Mouse (Mus musculus): Measurements from ENCODE around the gene Megf8. TPM values are rescaled to one million over a fixed set of nuclear protein-coding genes. Genes with fewer than 3 reads are reported as not detected.

Megf8 gene
- polyA plus RNA-seq, 1 experiment from 2014 or later, result 22.3 TPM

DNA sequence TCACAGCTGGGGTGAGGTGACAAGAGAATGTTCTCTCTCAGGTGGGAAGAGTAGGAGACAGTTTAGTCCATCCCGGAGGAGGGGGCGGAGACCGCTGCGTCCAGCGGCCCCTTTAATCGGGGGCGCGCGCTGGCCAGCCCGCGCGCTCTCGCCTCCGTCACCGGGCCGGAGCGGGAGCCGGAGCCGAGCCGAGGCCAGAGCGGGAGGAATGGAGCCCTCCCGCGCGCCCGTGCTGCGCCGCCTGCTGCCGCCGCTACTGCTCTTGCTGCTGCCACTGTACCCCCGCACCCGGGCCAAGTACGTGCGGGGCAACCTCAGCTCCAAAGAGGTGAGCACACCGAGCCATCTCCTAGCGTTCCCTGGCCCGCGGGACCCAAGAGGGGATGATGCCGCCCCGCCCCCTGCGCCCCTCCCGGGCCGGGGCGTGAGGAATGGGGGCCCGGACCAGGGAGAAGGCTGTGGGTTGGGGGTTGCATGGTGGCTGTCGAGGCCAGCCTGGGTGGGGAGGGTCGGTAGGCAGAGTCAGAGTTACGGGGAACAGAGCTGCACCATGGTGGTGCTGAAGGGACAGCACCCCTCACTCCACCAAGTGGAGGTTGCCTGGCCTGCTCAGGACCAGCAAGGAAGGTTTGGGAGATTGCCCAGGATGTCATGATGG is 10.9 kb upstream of the Megf8 start, which contains the start of gene Tmem145:
TSS of gene Tmem145 (plus strand) at position 151 of the 658 bp plus-strand sequence.
- peak; percentile 74 for ATAC-seq (replicated peaks)
- WGBS, result 0% methylated on average over 46 of the region's 47 CpGs
- H3K36me3 ChIP-seq, result no peaks in the 10 kb centered on the region
- H3K27ac ChIP-seq (replicated peaks), result peak within 1 kb of the TSS; percentile 82
- H3K4me3 ChIP-seq, result peak within 1 kb of the TSS; percentile 81
- H3K4me1 ChIP-seq, result peaks cover 12% of the 10 kb centered on the region
- H3K4me2 ChIP-seq (replicated peaks), result peak within 1 kb of the TSS; percentile 91
- H3K9ac ChIP-seq (replicated peaks), result peak within 1 kb of the TSS; percentile 87
- peaks cover 1% of the 10 kb centered on the region; the same call in 1 of the 2 replicates for H3K27me3 ChIP-seq
- no peaks in the 10 kb centered on the region for H3K9me3 ChIP-seq

DNA sequence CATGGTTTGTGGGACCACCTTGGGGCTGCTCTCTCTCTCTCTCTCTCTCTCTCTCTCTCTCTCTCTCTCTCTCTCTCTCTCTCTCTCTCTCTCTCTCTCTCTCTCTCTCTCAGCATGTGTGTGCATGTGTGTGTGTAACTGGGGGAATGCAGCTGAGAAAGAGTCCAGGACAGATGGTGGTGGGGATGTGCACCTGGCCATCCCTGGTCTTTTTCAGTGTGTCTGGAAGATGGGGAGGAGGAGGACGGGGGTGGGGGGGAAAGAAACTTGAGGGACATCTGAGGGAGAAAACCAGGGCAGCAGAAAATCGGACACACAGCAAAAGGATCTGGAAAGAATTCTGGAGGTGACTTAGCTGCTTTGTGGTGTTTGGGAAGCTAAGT is 10.4 kb upstream of the Megf8 start:
- Histone ChIP-seq H3K9me3 (no peaks in the 10 kb centered on the region), H3K27ac (replicated peaks) (peak overlapping the region; percentile 82), H3K36me3 (no peaks in the 10 kb centered on the region), H3K9ac (replicated peaks) (peak overlapping the region; percentile 87; the same call in 1 of the 2 replicates), H3K27me3 (peaks cover 6% of the 10 kb centered on the region; the same call in 1 of the 2 replicates), H3K4me2 (replicated peaks) (peak overlapping the region; percentile 91), H3K4me3 (peak overlapping the region; percentile 81), H3K4me1 (peaks cover 12% of the 10 kb centered on the region)
- ATAC-seq (replicated peaks), result 0 out of 2 replicates have a peak, but pooled peaks have one; percentile 23
- 44% methylated on average over 2 of the region's 2 CpGs for WGBS

DNA sequence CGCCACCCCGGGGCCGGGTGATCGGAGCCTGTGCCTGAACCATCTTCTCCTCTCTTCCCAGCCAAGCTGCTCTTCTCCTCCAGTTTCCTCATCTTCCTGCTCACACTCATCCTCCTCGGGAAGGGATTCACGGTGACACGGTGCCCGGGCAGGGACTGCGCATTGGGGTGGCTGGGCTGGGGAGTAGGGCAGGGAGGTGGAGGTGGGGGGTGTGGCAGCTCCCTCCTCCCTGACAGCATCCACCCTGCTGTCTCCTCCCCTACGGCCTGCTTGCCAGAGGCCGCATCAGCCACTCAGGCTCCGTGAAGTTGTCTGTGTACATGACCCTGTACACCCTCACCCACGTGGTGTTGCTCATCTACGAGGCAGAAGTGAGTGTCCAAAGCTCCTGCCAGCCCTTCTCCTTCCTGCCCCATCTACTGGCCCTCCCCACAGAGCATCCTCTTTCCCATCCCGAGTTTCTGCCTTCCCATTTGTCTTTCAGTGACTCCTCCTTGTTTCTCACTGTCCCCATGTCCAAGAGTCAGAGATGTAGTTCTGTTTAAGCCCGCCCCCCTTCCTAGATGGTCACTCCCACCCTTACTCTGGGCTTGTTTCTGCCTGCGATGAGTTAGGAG is 8.2 kb upstream of the Megf8 start:
- ATAC-seq (replicated peaks), result no peak
- no peaks in the 10 kb centered on the region for H3K9me3 ChIP-seq
- H3K36me3 ChIP-seq, result no peaks in the 10 kb centered on the region
- 71% methylated on average over 17 of the region's 17 CpGs for WGBS
- H3K27me3 ChIP-seq, result peaks cover 27% of the 10 kb centered on the region
- H3K9ac ChIP-seq (replicated peaks), result no peak overlapping the region
- no peak overlapping the region for H3K27ac ChIP-seq (replicated peaks)
- peaks cover 12% of the 10 kb centered on the region for H3K4me1 ChIP-seq
- H3K4me3 ChIP-seq, result no peak overlapping the region
- no peak overlapping the region for H3K4me2 ChIP-seq (replicated peaks)

DNA sequence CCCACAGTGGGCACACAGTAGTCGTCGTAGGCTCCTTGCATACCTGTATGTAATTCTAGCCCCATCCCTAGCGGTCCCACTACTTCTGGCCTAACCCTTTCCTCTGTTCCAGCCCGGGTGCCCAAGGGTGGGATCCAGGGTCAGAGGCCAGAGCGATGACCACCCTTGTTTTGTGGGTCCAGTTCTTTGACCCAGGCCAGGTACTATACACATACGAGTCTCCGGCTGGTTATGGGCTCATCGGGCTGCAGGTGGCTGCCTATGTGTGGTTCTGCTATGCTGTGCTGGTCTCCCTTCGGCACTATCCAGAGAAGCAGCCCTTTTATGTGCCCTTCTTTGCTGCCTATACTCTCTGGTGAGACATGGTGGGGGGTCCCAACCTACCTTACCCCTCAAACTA is 7.5 kb upstream of the Megf8 start:
- no peak for ATAC-seq (replicated peaks)
- Histone ChIP-seq H3K27me3 (peaks cover 33% of the 10 kb centered on the region), H3K4me3 (no peak overlapping the region), H3K4me2 (replicated peaks) (no peak overlapping the region), H3K27ac (replicated peaks) (no peak overlapping the region), H3K4me1 (peaks cover 13% of the 10 kb centered on the region), H3K9me3 (no peaks in the 10 kb centered on the region), H3K36me3 (no peaks in the 10 kb centered on the region), H3K9ac (replicated peaks) (no peak overlapping the region)
- 88% methylated on average over 9 of the region's 9 CpGs for WGBS

DNA sequence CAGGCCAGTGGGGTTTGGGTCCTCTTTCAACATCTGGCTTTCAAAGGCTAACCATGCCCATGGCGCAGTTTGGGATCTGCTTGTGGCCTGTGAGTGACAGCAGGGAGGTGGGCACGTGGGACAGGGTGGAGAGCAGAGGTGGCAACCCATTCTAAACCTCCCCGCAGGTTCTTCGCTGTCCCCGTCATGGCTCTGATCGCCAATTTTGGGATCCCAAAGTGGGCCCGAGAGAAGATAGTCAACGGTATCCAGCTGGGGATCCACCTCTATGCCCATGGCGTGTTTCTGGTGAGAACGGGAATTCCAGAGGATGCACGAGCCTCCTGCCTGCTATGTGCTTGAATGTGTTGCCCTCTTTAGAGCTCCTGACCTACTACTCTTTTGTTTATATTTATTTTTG is 5.8 kb upstream of the Megf8 start:
- Histone ChIP-seq H3K27ac (replicated peaks) (no peak overlapping the region), H3K4me3 (no peak overlapping the region), H3K4me1 (peaks cover 21% of the 10 kb centered on the region), H3K9ac (replicated peaks) (no peak overlapping the region), H3K9me3 (no peaks in the 10 kb centered on the region), H3K4me2 (replicated peaks) (no peak overlapping the region), H3K27me3 (peaks cover 42% of the 10 kb centered on the region), H3K36me3 (no peaks in the 10 kb centered on the region)
- ATAC-seq (replicated peaks), result no peak
- WGBS, result 80% methylated on average over 11 of the region's 11 CpGs

DNA sequence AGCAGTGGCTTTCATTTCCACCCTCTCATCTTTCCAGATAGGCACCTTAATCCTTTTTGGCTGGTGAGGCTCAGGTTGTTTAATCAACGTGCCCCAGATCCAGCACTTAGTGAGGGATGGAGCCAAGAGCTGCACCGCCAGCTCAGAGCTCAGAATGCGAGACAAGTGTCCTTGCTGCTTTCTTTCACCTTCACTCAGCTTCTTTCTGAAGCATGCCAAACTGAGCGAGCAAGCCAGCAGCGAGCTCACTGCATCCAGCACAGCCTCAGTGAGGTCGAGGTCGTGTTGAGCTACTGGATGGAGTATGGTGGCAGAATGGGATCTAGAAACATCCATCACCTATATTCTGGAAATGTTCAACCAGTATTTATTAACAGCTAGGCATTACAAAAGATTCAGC is 3.6 kb upstream of the Megf8 start:
- Histone ChIP-seq H3K27me3 (peaks cover 42% of the 10 kb centered on the region), H3K9me3 (no peaks in the 10 kb centered on the region), H3K4me3 (no peak overlapping the region), H3K9ac (replicated peaks) (no peak overlapping the region), H3K36me3 (no peaks in the 10 kb centered on the region), H3K27ac (replicated peaks) (no peak overlapping the region), H3K4me1 (peaks cover 29% of the 10 kb centered on the region), H3K4me2 (replicated peaks) (no peak overlapping the region)
- 35% methylated on average over 7 of the region's 7 CpGs for WGBS
- no peak for ATAC-seq (replicated peaks)

DNA sequence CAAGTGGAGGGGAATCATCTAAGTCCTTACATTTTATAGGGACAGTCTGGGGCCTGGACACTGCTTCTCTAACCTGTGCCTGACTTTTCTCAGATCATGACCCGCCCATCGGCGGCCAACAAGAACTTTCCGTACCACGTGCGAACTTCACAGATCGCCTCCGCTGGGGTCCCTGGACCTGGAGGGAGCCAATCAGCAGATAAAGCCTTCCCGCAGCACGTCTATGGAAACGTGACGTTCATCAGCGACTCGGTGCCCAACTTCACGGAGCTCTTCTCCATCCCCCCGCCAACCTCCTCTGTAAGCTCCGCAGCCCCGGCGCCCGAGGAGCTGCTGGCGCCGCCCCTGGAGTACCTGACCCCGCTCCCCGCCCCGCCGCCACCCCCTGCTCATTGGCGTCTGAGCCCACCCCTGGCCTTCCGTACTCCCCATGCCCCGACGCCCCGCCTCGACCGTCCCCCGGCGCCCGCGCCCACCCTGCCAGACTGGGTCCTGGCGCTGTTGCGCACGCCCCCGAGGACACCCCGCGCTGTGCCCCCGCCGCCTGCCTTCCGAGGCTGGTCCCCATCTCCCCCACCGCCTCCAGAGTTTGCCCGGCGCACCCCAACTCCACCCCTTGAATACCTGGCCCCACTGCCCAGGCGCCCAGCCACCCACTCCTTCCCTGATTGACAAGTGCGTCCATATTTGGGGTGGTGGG is 2.2 kb upstream of the Megf8 start:
- 2% methylated on average over 40 of the region's 51 CpGs for WGBS
- H3K9ac ChIP-seq (replicated peaks), result peak overlapping the region; percentile 37

DNA sequence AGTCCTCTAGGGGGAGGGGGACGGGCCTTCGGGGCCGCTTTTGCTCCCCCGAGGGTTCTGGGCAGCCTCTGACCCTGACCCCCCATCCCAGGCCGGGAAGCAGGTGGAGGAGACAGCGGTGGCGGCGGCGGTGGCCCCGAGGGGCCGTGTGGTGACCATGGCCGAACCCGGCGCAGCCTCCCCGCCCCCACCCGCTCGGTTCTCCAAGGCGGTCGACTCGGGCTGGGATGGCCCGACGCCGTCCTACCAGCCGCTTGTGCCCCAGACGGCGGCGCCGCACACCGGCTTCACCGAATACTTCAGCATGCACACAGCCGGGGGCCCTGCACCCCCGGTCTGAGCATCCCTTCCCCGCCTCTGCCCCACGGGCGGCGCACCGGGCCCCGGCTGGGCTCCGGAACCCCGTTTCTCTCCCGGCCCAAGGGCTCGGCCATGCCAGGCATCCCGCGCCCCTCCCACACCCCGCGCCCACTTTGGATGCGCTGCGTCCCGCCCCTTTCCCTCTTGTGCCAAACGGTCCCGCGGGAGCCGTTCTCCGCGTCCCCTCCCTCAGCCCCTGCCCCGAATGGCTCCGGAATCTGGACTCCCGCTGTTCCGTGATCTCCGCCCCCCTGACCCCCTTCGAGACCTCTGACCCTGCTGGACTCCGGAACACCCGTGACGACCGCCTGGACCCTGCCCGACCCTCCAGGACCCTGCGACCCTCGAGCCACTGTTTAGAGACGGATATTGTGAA is 1.5 kb upstream of the Megf8 start:
- peaks cover 42% of the 10 kb centered on the region for H3K27me3 ChIP-seq
- H3K4me2 ChIP-seq (replicated peaks), result peak overlapping the region; percentile 68
- H3K9ac ChIP-seq (replicated peaks), result peak overlapping the region; percentile 37
- no peak for ATAC-seq (replicated peaks)
- H3K9me3 ChIP-seq, result no peaks in the 10 kb centered on the region
- H3K4me3 ChIP-seq, result peak overlapping the region; percentile 73
- no peaks in the 10 kb centered on the region for H3K36me3 ChIP-seq
- WGBS, result 1% methylated on average over 68 of the region's 69 CpGs
- peak overlapping the region; percentile 88; the same call in 1 of the 2 replicates for H3K27ac ChIP-seq (replicated peaks)
- peaks cover 35% of the 10 kb centered on the region for H3K4me1 ChIP-seq

More for the DNA sequence above, 2.2 kb upstream of the Megf8 start:
- peak overlapping the region; percentile 73 for H3K4me3 ChIP-seq
- peaks cover 35% of the 10 kb centered on the region for H3K4me1 ChIP-seq
- no peaks in the 10 kb centered on the region for H3K9me3 ChIP-seq
- peak overlapping the region; percentile 68 for H3K4me2 ChIP-seq (replicated peaks)
- H3K27me3 ChIP-seq, result peaks cover 42% of the 10 kb centered on the region
- H3K36me3 ChIP-seq, result no peaks in the 10 kb centered on the region
- H3K27ac ChIP-seq (replicated peaks), result no peak overlapping the region
- no peak for ATAC-seq (replicated peaks)

DNA sequence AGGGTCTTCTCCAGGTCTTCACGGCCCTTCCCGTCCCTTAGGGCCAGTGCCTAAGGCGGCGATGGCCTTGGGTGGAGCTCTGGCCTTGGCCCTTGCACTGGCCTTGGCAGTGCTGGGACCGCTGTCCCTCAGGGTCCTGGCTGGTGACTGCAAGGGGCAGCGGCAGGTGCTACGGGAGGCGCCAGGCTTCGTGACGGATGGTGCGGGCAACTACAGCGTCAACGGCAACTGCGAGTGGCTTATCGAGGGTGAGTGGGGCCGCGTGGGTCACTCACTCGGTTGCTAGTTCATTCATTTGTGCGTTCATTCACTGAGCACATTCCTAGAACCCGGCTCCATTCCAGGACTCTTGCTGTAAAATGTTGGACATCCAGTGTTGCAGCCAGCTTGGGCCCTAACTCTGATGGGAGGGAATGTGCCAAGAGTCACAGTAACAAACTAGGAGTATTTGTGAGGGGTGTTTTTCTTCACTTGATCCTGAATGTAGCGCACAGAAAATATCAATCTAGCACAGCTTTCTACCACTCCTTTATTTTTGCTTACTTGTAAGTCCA is 559 bp downstream of the Megf8 start:
- Histone ChIP-seq H3K27me3 (peaks cover 27% of the 10 kb centered on the region), H3K27ac (replicated peaks) (peak overlapping the region; percentile 88), H3K4me3 (peak overlapping the region; percentile 73), H3K4me2 (replicated peaks) (peak overlapping the region; percentile 91), H3K9me3 (no peaks in the 10 kb centered on the region), H3K4me1 (peaks cover 46% of the 10 kb centered on the region), H3K9ac (replicated peaks) (peak overlapping the region; percentile 79), H3K36me3 (no peaks in the 10 kb centered on the region)
- 0 out of 2 replicates have a peak, but pooled peaks have one; percentile 1 for ATAC-seq (replicated peaks)
- 12% methylated on average over 21 of the region's 21 CpGs for whole genome bisulfite sequencing

DNA sequence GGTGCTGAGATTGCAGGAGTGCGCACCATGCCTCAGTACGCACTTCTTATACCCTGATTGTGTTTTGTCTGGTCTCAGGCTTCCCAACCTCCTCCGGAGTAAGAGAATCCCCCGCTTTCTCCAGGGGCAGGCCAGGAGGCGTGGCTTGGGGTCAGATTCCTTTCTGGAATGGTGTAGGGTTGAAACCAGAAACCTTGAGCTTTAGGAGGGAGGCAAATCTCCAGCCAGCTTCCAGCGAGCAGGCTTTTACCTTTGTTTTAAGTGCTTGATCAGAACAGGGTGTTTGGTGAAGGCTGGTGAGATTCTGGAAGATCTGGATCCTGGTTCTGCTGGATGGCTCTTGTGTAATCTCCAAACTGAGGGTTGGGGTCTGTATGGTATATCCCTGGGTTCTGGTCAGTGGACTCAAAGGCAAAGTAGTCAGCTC is 5.1 kb downstream of the Megf8 start:
- no peak for ATAC-seq (replicated peaks)
- peaks cover 27% of the 10 kb centered on the region for H3K4me1 ChIP-seq
- WGBS, result 6% methylated on average over 6 of the region's 6 CpGs
- H3K36me3 ChIP-seq, result no peaks in the 10 kb centered on the region
- H3K27ac ChIP-seq (replicated peaks), result peak overlapping the region; percentile 13; the same call in 1 of the 2 replicates
- H3K4me2 ChIP-seq (replicated peaks), result no peak overlapping the region
- H3K4me3 ChIP-seq, result no peak overlapping the region
- H3K9ac ChIP-seq (replicated peaks), result 0 out of 2 replicates have a peak overlapping the region, but pooled peaks have one; percentile 9
- no peaks in the 10 kb centered on the region for H3K9me3 ChIP-seq
- H3K27me3 ChIP-seq, result no peaks in the 10 kb centered on the region

DNA sequence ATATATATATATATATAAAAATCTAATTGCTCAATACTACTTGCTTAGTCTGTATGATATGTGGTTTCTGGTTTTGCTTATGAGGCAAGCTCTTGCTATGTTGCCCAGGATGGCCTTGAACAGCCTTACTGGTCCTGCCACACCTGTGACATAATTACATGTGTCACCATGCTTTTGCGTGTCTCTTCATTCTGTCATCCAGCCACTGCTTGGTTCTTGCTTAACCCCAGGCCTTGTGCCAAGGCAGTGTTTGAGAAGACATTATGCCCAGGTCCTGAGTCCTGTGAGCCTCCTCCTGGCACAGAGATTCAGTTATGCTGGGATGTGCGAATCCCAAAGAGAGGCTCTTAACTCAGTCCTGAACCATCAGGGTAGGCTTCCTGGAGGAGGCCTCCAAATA is 6.3 kb downstream of the Megf8 start:
- Histone ChIP-seq H3K4me1 (peaks cover 18% of the 10 kb centered on the region), H3K27me3 (no peaks in the 10 kb centered on the region), H3K9ac (replicated peaks) (no peak overlapping the region), H3K27ac (replicated peaks) (no peak overlapping the region), H3K9me3 (no peaks in the 10 kb centered on the region), H3K4me3 (no peak overlapping the region), H3K4me2 (replicated peaks) (no peak overlapping the region), H3K36me3 (0 out of 2 replicates have a peak, but pooled peaks cover 2% of the 10 kb centered on the region)
- ATAC-seq (replicated peaks), result no peak
- WGBS, result 91% methylated on average over 2 of the region's 2 CpGs
